Mouse (Mus musculus): Measurements from ENCODE around the gene Sugt1. TPM values are rescaled to one million over a fixed set of nuclear protein-coding genes. Genes with fewer than 3 reads are reported as not detected.

The Sugt1 gene
- polyA plus RNA-seq, 2 experiments: 55.4 to 122 TPM

GRCm38 (mm10) chr14:79606392-79606791, 18.9 kb downstream of the Sugt1 start:
- ATAC-seq (ENCODE audit: low FRiP score, low read depth) (no peak), DNase-seq (ENCODE audit: low spot score) (no peak)
- no peaks in the 10 kb centered on the region for H3K4me1 ChIP-seq (ENCODE audit: control insufficient read depth, insufficient read depth, low read length)
- H3K9me3 ChIP-seq (ENCODE audit: control insufficient read depth, low read length): no peaks in the 10 kb centered on the region
- H3K27me3 ChIP-seq (ENCODE audit: control insufficient read depth, insufficient read depth, low read length): no peaks in the 10 kb centered on the region
- no peak overlapping the region for H3K4me2 ChIP-seq (replicated peaks; ENCODE audit: low read depth, low read length, severe bottlenecking)
- 90% methylated on average over 6 of the region's 6 CpGs for WGBS
- no peak overlapping the region for H3K27ac ChIP-seq (replicated peaks; ENCODE audit: low read depth, low read length)
- TF ChIP-seq POLR2A (IDR thresholded peaks at IDR 0.05; ENCODE audit: borderline replicate concordance, extremely low read depth, insufficient read depth, insufficient read length): no peak
- H3K36me3 ChIP-seq (ENCODE audit: control insufficient read depth, insufficient read depth, low read length): peaks cover 78% of the 10 kb centered on the region
- H3K9ac ChIP-seq (ENCODE audit: low read depth, low read length, severe bottlenecking): no peak overlapping the region
- H3K4me3 ChIP-seq (replicated peaks; ENCODE audit: low read length): no peak overlapping the region

- H3K9ac ChIP-seq (ENCODE audit: low read depth, low read length, severe bottlenecking): no peak overlapping the region
- ATAC-seq (ENCODE audit: low FRiP score, low read depth) (no peak), DNase-seq (ENCODE audit: low spot score) (no peak)
- no peak overlapping the region for H3K4me2 ChIP-seq (replicated peaks; ENCODE audit: low read depth, low read length, severe bottlenecking)
- no peaks in the 10 kb centered on the region for H3K4me1 ChIP-seq (ENCODE audit: control insufficient read depth, insufficient read depth, low read length)
- no peak overlapping the region for H3K27ac ChIP-seq (replicated peaks; ENCODE audit: low read depth, low read length)
- no peak for TF ChIP-seq POLR2A (IDR thresholded peaks at IDR 0.05; ENCODE audit: borderline replicate concordance, extremely low read depth, insufficient read depth, insufficient read length)
- WGBS: 93% methylated on average over 3 of the region's 3 CpGs
- no peak overlapping the region for H3K4me3 ChIP-seq (replicated peaks; ENCODE audit: low read length)
- no peaks in the 10 kb centered on the region for H3K9me3 ChIP-seq (ENCODE audit: control insufficient read depth, low read length)
- H3K27me3 ChIP-seq (ENCODE audit: control insufficient read depth, insufficient read depth, low read length): no peaks in the 10 kb centered on the region
- H3K36me3 ChIP-seq (ENCODE audit: control insufficient read depth, insufficient read depth, low read length): peaks cover 78% of the 10 kb centered on the region
Observed at GRCm38 (mm10) chr14:79606867-79607266, 19.4 kb downstream of the Sugt1 start.

GRCm38 (mm10) chr14:79607352-79607751, 19.9 kb downstream of the Sugt1 start:
- TF ChIP-seq POLR2A (IDR thresholded peaks at IDR 0.05; ENCODE audit: borderline replicate concordance, extremely low read depth, insufficient read depth, insufficient read length): no peak
- Histone ChIP-seq H3K4me1 (ENCODE audit: control insufficient read depth, insufficient read depth, low read length) (no peaks in the 10 kb centered on the region), H3K27me3 (ENCODE audit: control insufficient read depth, insufficient read depth, low read length) (no peaks in the 10 kb centered on the region), H3K4me2 (replicated peaks; ENCODE audit: low read depth, low read length, severe bottlenecking) (no peak overlapping the region), H3K36me3 (ENCODE audit: control insufficient read depth, insufficient read depth, low read length) (peaks cover 80% of the 10 kb centered on the region), H3K9me3 (ENCODE audit: control insufficient read depth, low read length) (no peaks in the 10 kb centered on the region), H3K27ac (replicated peaks; ENCODE audit: low read depth, low read length) (no peak overlapping the region), H3K9ac (ENCODE audit: low read depth, low read length, severe bottlenecking) (no peak overlapping the region), H3K4me3 (replicated peaks; ENCODE audit: low read length) (no peak overlapping the region)
- ATAC-seq (ENCODE audit: low FRiP score, low read depth) (no peak), DNase-seq (ENCODE audit: low spot score) (no peak)
- WGBS: 93% methylated on average over 4 of the region's 4 CpGs

GRCm38 (mm10) chr14:79608286-79608685, 20.8 kb downstream of the Sugt1 start:
- no peak overlapping the region for H3K4me3 ChIP-seq (replicated peaks; ENCODE audit: low read length)
- no peak overlapping the region for H3K4me2 ChIP-seq (replicated peaks; ENCODE audit: low read depth, low read length, severe bottlenecking)
- no peak for DNase-seq (ENCODE audit: low spot score)
- no peak for ATAC-seq (ENCODE audit: low FRiP score, low read depth)
- H3K9me3 ChIP-seq (ENCODE audit: control insufficient read depth, low read length): no peaks in the 10 kb centered on the region
- 93% methylated on average over 6 of the region's 6 CpGs for WGBS
- H3K27ac ChIP-seq (replicated peaks; ENCODE audit: low read depth, low read length): no peak overlapping the region
- no peak overlapping the region for H3K9ac ChIP-seq (ENCODE audit: low read depth, low read length, severe bottlenecking)
- no peak for TF ChIP-seq POLR2A (IDR thresholded peaks at IDR 0.05; ENCODE audit: borderline replicate concordance, extremely low read depth, insufficient read depth, insufficient read length)
- H3K27me3 ChIP-seq (ENCODE audit: control insufficient read depth, insufficient read depth, low read length): no peaks in the 10 kb centered on the region
- no peaks in the 10 kb centered on the region for H3K4me1 ChIP-seq (ENCODE audit: control insufficient read depth, insufficient read depth, low read length)
- peaks cover 81% of the 10 kb centered on the region for H3K36me3 ChIP-seq (ENCODE audit: control insufficient read depth, insufficient read depth, low read length)

- TF ChIP-seq POLR2A (IDR thresholded peaks at IDR 0.05; ENCODE audit: borderline replicate concordance, extremely low read depth, insufficient read depth, insufficient read length): no peak
- ATAC-seq (ENCODE audit: low FRiP score, low read depth) (no peak), DNase-seq (ENCODE audit: low spot score) (peak; percentile 37)
- Histone ChIP-seq H3K27ac (replicated peaks; ENCODE audit: low read depth, low read length) (no peak overlapping the region), H3K4me1 (ENCODE audit: control insufficient read depth, insufficient read depth, low read length) (no peaks in the 10 kb centered on the region), H3K9me3 (ENCODE audit: control insufficient read depth, low read length) (no peaks in the 10 kb centered on the region), H3K4me3 (replicated peaks; ENCODE audit: low read length) (no peak overlapping the region), H3K36me3 (ENCODE audit: control insufficient read depth, insufficient read depth, low read length) (peaks cover 71% of the 10 kb centered on the region), H3K9ac (ENCODE audit: low read depth, low read length, severe bottlenecking) (no peak overlapping the region), H3K4me2 (replicated peaks; ENCODE audit: low read depth, low read length, severe bottlenecking) (no peak overlapping the region), H3K27me3 (ENCODE audit: control insufficient read depth, insufficient read depth, low read length) (no peaks in the 10 kb centered on the region)
- 85% methylated on average over 8 of the region's 8 CpGs for WGBS
Observed at GRCm38 (mm10) chr14:79617121-79617828, 29.8 kb downstream of the Sugt1 start.

Measured in limb, embryonic 14.5 days (tissue).